Mouse (Mus musculus): ENCODE measurements around the gene Socs7.
A peak's percentile ranks its signal among the peaks of the same experiment; 100 is the strongest.
"Not testable (repeated sequence)": the region's sequence is repeated elsewhere in the genome, so short reads cannot be mapped to it uniquely, and the experiment has no call there.

Gene Socs7

GRCm38 (mm10) chr11:97361948-97362648 lies at the start of gene Socs7:
Socs7 (plus strand) TSS chr11:97362551.
- peak; percentile 84 for DNase-seq (ENCODE audit: low read depth, low spot score)

DNA sequence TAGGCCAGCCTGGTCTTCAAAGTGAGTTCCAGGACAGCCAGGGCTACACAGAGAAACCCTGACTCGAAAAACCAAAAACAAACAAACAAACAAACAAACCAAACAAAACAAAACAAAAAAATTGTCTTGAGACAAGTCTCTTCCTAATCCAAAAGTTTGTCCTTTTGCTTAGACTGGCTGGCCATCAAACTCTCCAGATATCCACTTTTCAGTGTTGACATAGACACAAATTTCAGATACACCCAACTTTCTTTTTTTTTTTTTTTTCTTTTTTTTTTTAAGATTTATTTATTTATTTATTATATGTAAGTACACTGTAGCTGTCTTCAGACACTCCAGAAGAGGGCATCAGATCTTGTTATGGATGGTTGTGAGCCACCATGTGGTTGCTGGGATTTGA lies 49.5 kb upstream of the Socs7 start:
- DNase-seq (ENCODE audit: low read depth, low spot score): not testable (repeated sequence)

- DNase-seq (ENCODE audit: low read depth, low spot score): no peak
These were observed 48.2 kb upstream of the Socs7 start for GRCm38 (mm10) chr11:97314110-97314509.

- DNase-seq (ENCODE audit: low read depth, low spot score): no peak
These were observed 47.4 kb upstream of the Socs7 start for GRCm38 (mm10) chr11:97314751-97315503.

GRCm38 (mm10) chr11:97315504-97316503 lies 46.5 kb upstream of the Socs7 start, which contains the start of gene Mrpl45:
Mrpl45 (plus strand) TSS chr11:97315716.
- DNase-seq (ENCODE audit: low read depth, low spot score): peak; percentile 99

DNA sequence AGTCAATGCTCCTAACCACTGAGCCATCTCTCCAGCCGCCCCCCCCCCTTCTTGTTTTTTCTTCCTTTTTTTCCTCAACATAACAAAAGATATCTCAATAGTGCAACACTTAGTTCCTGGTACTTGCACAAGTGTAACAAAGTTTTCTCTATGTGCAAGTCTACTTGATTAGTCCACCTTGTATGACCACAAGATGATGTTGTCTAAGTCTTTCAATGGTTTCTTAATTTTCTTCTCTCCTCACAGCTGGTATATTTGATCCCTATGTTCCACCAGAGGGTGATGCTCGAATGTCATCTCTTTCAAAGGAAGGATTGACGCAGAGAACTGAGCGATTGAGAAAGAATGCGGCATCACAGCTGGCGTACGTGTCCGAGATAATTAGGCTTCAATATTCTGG lies 41.2 kb upstream of the Socs7 start:
- no peak for DNase-seq (ENCODE audit: low read depth, low spot score)

- not testable (repeated sequence) for DNase-seq (ENCODE audit: low read depth, low spot score)
These were observed 40.3 kb upstream of the Socs7 start for GRCm38 (mm10) chr11:97321894-97322600.

DNA sequence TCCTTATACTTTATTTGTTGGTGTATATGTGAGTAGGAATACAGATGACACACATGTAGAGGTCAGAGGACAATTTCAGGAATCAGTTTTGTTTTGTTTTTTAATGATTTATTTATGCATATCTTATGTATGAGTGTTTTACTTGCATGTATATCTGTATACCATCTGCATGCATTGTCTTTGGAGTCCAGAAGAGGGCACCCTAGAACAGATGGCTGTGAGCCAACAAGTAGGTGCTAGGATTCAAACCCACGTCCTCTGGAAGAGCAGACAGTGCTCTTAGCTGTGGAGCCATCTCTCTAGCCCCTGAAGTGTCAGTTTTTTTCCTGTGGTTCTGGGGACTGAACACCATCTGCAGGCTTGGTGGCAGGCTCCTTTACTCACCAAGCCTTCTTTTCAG lies 37.1 kb upstream of the Socs7 start:
- no peak for DNase-seq (ENCODE audit: low read depth, low spot score)

DNA sequence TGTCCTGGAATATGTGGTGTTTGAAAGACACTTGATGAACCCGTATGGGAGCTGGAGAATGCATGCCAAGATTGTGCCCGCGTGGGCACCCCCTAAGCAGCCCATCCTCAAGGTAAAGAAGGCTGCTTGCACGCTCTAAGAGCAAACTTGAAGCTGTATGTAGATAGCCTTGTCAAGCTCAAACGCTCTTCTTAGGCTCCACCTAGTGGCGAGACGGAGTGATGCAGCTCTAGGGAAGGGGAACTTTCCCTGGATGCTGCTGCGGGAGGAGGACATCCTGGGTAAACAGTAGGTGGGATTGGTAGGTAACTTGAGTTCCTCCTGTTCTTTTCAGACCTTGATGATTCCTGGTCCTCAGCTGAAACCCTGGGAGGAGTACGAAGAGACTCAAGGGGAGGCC lies 34.2 kb upstream of the Socs7 start:
- no peak for DNase-seq (ENCODE audit: low read depth, low spot score)

DNA sequence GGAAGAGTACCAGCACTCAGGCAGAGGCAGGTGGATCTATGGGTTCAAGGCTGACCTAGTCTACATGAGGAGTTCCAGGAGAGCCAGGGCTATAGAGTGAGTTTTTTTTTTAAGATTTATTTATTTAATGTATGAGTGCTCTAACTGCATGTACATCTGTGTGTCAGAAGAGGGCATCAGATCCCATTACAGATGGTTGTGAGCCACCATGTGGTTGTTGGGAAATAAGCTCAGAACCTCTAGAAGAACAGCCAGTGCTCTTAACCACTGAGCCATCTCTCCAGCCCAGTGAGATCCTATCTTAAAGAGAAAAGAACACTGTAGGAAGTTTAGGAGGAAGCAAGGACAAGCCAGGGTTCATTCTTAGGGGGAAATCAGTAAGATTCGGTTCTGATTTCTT lies 32.0 kb upstream of the Socs7 start:
- no peak for DNase-seq (ENCODE audit: low read depth, low spot score)

DNA sequence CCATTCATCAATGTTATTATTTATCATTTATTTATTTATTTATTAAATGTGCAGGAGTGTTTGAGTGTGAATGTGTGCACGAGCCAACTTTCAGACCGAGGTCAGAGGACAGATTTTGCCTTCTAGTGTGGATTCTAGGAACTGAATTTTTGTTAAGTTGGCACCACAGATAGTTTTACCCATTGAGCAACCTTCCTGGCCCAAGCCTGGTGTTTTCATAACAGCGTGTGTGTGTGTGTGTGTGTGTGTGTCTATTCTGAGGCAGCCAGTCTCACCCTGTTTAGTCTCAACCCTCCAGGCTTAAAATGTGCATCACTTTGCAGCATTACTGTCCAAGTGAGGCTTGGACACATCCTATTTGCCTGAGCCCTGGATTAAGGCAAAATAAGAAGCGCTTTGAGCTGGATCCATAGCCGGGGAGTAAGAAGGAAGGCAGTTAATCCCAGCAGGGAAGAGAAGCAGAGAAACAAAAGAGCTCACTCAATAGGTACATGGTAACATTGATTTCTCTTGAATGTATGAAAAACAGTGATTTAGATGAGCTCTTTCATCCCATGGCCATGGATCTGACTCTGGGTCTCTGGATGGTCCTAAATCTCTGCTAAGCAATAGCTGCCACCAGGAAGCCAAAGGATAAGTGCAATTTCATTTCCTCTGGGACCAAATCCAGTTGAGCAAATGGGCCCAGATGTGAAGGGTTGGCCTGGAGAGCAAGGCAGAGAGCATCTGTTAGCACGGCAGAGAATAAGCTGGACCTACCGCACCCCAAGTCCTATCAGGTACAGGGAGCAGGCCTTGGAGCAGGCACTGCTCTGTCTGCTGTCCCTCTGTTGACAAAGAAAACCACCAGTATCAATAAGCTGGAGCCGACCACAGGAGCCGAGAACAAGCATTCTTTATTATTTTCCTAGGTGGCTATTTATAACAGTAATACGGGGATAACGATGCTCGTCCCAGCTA lies 30.8 kb upstream of the Socs7 start:
- DNase-seq (ENCODE audit: low read depth, low spot score): no peak

GRCm38 (mm10) chr11:97333044-97333443 lies 29.3 kb upstream of the Socs7 start:
- no peak for DNase-seq (ENCODE audit: low read depth, low spot score)

GRCm38 (mm10) chr11:97333896-97334295 lies 28.5 kb upstream of the Socs7 start:
- no peak for DNase-seq (ENCODE audit: low read depth, low spot score)

DNA sequence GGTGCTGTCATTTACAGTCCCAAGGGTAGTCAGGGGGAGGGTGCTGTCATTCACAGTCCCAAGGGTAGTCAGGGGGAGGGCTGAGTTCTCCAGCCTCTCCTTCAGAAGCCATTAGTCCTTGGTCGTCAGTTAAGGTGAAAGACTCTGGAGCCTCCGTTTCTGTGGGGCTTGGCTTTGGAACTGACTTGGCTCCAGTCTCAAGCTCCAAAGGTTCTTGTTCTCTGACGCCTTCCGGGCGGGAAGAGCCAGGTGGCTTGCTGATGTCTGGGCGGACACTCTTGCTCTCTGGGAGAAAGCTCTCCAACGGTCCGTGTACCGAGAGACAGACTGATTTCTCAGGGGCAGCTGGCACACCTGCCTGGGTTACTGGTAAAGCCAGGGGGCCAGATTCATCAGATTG lies 28.0 kb upstream of the Socs7 start:
- no peak for DNase-seq (ENCODE audit: low read depth, low spot score)

GRCm38 (mm10) chr11:97336238-97336637 lies 26.1 kb upstream of the Socs7 start:
- no peak for DNase-seq (ENCODE audit: low read depth, low spot score)

- DNase-seq (ENCODE audit: low read depth, low spot score): no peak
These were observed 25.5 kb upstream of the Socs7 start for GRCm38 (mm10) chr11:97336751-97337345.

DNA sequence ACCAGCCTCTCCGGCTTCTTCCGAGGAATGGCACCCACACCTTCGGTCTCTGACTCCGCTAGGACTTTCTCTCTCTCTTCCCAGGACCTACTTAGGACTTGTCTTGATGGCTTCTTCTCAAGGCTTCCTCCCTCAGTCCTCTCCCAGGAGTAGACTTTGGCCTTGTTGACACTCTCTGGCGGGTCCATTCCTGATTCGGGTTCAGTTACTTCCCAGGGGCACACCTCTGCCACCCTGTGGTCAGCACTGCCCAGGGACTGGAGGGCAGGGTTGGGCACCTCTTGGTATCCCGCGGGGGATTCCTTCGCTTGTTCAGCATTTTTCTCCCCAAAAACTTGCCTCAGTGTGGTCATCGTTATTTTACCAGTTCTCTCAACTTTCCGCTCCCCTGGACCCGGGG lies 25.0 kb upstream of the Socs7 start:
- no peak for DNase-seq (ENCODE audit: low read depth, low spot score)

- DNase-seq (ENCODE audit: low read depth, low spot score): no peak
These were observed 23.9 kb upstream of the Socs7 start for GRCm38 (mm10) chr11:97338302-97338976.

- DNase-seq (ENCODE audit: low read depth, low spot score): no peak
These were observed 23.4 kb upstream of the Socs7 start for GRCm38 (mm10) chr11:97338977-97339315.
